Mouse (Mus musculus) hindbrain, embryonic 14.5 days (tissue): ENCODE measurements at regions not wholly inside any gene's neighbourhood (a gene's known extent, or its start where the extent isn't known, plus 50 kb on each side); places are given as distances from the start of the nearest gene placed in this dataset.

Experiments used
- ATAC-seq: fragments of 200-750 bp; cut with Nextera tagmentation; 2 replicates; pipeline ENCODE4 v1.8.0; 2017; ENCODE audit warnings: moderate number of reproducible peaks, mild to moderate bottlenecking, moderate TSS enrichment, moderate library complexity; ENCODE audit not compliant: low FRiP score
- DNase-seq: peaks from one replicate; pipeline ENCODE4 v3.0.0-alpha.2; 2015; ENCODE audit warnings: low spot score
- H3K27ac ChIP-seq: fragments of 300-500 bp; sonication (generic); 2 replicates; pipeline ENCODE4 v1.5.1; 2014; ENCODE audit warnings: mild to moderate bottlenecking, moderate library complexity
- H3K27me3 ChIP-seq: fragments of 300-500 bp; sonication (generic); 2 replicates; pipeline ENCODE4 v1.6.1; 2014; ENCODE audit warnings: mild to moderate bottlenecking, low read length, mixed read lengths; ENCODE audit not compliant: control insufficient read depth, insufficient read depth
- H3K36me3 ChIP-seq: fragments of 300-500 bp; sonication (generic); replicated peaks from 2 replicates; pipeline ENCODE4 v1.6.1; 2014; ENCODE audit not compliant: control insufficient read depth, insufficient read depth
- H3K4me1 ChIP-seq: fragments of 300-500 bp; sonication (generic); replicated peaks from 2 replicates; pipeline ENCODE4 v1.6.1; 2014; ENCODE audit warnings: antibody characterized with exemption, low read length, mixed read lengths; ENCODE audit not compliant: control insufficient read depth, insufficient read depth
- H3K4me2 ChIP-seq: fragments of 300-500 bp; sonication (generic); replicated peaks from 2 replicates; pipeline ENCODE4 v1.6.1; 2014; ENCODE audit warnings: mild to moderate bottlenecking, moderate library complexity
- H3K4me3 ChIP-seq: fragments of 300-500 bp; sonication (generic); replicated peaks from 2 replicates; pipeline ENCODE4 v1.5.1; 2014; ENCODE audit warnings: mild to moderate bottlenecking, low read length
- H3K9ac ChIP-seq: fragments of 300-500 bp; sonication (generic); 2 replicates; pipeline ENCODE4 v1.6.1; 2014
- H3K9me3 ChIP-seq: fragments of 300-500 bp; sonication (generic); 2 replicates; pipeline ENCODE4 v1.6.1; 2016; ENCODE audit warnings: low read length; ENCODE audit not compliant: control insufficient read depth
- WGBS: fragments of 180-500 bp; shearing (Covaris S2); extraction: QIAGEN DNeasy Blood & Tissue Kit; methylation state at CpG from one replicate; pipeline ENCODE4 v1.1.7; 2014; 5-methylcytosine and 5-hydroxymethylcytosine counted together

DNA sequence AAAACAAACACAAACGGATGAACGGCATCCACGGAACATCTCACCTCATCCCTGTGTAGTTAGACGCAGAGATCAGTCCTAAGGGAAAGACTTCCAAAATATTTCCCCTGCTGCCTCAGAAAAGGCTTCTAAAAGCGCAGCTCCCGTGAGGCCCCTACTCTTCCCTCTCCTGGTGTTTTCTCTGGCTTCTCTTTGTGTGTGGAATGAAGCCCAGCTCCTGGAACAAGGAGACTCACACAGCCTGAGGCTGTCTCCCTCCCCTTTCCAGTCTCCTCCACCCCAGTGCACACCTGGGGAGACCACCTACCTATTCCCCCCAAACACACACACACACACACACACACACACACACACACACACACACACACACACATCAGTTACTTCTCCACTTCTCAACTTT is 189.7 kb upstream of the Runx1 start:
- WGBS: 68% methylated on average over 6 of the region's 6 CpGs
- Histone ChIP-seq H3K9me3 (no peaks in the 10 kb centered on the region), H3K27ac (no peak overlapping the region), H3K27me3 (no peaks in the 10 kb centered on the region), H3K4me3 (no peak overlapping the region), H3K4me1 (no peaks in the 10 kb centered on the region), H3K36me3 (no peaks in the 10 kb centered on the region), H3K9ac (no peak overlapping the region), H3K4me2 (no peak overlapping the region)
- ATAC-seq (no peak), DNase-seq (no peak)

DNA sequence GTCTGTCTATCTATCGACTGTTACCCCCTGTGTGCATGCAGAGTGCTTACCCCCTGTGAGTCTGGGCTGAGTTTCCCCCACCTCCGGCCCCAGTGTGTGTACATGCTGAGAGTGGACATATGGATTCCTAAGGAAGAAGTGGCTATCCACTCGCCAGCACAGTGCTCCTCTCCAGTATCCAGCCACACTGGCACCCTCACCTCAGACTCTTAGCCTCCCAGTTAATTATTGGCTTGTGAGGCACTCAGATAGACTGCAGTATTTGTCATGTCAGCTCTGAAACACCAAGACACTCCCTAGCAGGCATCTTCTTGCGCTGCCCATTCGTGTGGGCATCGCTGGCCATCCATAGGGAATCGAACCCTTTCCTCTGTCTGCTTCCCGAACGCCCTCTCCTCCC is 189.0 kb upstream of the Runx1 start:
- H3K4me2 ChIP-seq: no peak overlapping the region
- no peak overlapping the region for H3K27ac ChIP-seq
- no peak for ATAC-seq
- no peaks in the 10 kb centered on the region for H3K36me3 ChIP-seq
- no peak overlapping the region for H3K4me3 ChIP-seq
- no peaks in the 10 kb centered on the region for H3K4me1 ChIP-seq
- 87% methylated on average over 9 of the region's 9 CpGs for WGBS
- no peak overlapping the region for H3K9ac ChIP-seq
- DNase-seq: no peak
- H3K27me3 ChIP-seq: no peaks in the 10 kb centered on the region
- no peaks in the 10 kb centered on the region for H3K9me3 ChIP-seq

DNA sequence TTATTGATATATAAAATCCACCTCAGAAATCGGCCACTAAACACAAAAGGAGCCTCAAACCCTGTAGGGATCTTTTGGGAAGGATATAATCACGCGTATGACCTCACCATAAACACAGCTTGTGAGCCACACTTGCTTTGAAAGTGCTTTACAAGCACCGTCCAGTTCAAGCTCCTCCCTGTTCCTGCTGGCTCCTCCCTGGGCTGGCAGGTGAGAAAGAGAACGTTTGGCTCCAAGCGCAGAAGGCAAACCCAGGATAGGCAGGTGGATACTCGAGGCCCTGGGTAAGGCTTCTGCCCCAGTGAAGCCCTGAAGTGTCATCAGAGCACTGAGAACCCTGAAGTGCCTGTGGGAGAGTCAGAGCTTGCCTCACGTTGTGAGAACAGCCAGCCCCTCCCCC is 187.9 kb upstream of the Runx1 start:
- no peaks in the 10 kb centered on the region for H3K9me3 ChIP-seq
- ATAC-seq: no peak
- DNase-seq: no peak
- no peak overlapping the region for H3K9ac ChIP-seq
- no peaks in the 10 kb centered on the region for H3K4me1 ChIP-seq
- H3K27ac ChIP-seq: no peak overlapping the region
- no peaks in the 10 kb centered on the region for H3K27me3 ChIP-seq
- H3K4me2 ChIP-seq: no peak overlapping the region
- no peaks in the 10 kb centered on the region for H3K36me3 ChIP-seq
- no peak overlapping the region for H3K4me3 ChIP-seq
- whole genome bisulfite sequencing: 49% methylated on average over 8 of the region's 8 CpGs

DNA sequence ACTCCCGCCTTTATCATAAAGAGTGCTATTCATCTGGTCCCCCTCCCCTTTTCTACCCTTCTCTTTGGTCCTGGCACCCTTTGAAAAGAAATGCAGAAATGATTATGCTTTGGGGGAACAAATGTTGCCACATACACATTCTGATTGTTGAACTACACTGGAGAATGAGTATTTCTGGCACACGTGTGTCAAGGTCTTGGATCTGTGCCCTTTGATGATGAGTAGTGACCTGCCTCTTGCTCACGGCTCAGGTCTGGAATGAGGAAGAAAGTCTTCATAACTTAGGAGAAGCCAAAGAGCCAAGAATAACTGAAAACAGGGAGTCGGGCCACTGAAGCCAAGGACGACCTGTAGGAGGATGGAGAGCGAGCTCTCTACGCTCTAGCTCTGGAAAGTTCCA is 187.3 kb upstream of the Runx1 start:
- DNase-seq (no peak), ATAC-seq (no peak)
- Histone ChIP-seq H3K9me3 (no peaks in the 10 kb centered on the region), H3K36me3 (no peaks in the 10 kb centered on the region), H3K4me2 (no peak overlapping the region), H3K9ac (no peak overlapping the region), H3K4me3 (no peak overlapping the region), H3K27me3 (no peaks in the 10 kb centered on the region), H3K27ac (no peak overlapping the region), H3K4me1 (no peaks in the 10 kb centered on the region)
- 88% methylated on average over 7 of the region's 7 CpGs for WGBS

DNA sequence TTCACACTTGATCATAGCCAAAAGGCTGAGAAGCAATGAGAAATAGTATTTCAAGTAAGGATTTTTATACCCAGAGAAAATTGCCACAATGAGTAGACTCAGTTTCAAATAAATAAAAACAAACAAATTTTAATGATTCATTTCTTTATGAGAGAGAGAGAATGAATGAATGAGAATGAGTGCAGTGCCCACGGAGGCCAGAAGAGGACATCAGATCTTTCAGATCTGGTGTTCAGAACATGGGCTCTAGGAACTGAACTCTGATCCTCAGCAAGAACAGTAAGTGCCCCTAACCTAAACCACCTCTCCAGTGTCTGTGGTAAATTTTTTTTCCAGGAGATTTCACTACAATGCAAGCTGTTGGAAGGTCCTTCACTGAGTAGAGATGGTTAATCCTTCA is 185.5 kb upstream of the Runx1 start:
- no peaks in the 10 kb centered on the region for H3K36me3 ChIP-seq
- no peak overlapping the region for H3K4me2 ChIP-seq
- H3K27ac ChIP-seq: no peak overlapping the region
- peaks cover 3% of the 10 kb centered on the region for H3K4me1 ChIP-seq
- ATAC-seq (no peak), DNase-seq (no peak)
- no peaks in the 10 kb centered on the region for H3K9me3 ChIP-seq
- H3K4me3 ChIP-seq: no peak overlapping the region
- WGBS: 88% methylated on average over 1 of the region's 1 CpGs
- H3K9ac ChIP-seq: no peak overlapping the region
- H3K27me3 ChIP-seq: 0 out of 2 replicates have a peak, but pooled peaks cover 6% of the 10 kb centered on the region

DNA sequence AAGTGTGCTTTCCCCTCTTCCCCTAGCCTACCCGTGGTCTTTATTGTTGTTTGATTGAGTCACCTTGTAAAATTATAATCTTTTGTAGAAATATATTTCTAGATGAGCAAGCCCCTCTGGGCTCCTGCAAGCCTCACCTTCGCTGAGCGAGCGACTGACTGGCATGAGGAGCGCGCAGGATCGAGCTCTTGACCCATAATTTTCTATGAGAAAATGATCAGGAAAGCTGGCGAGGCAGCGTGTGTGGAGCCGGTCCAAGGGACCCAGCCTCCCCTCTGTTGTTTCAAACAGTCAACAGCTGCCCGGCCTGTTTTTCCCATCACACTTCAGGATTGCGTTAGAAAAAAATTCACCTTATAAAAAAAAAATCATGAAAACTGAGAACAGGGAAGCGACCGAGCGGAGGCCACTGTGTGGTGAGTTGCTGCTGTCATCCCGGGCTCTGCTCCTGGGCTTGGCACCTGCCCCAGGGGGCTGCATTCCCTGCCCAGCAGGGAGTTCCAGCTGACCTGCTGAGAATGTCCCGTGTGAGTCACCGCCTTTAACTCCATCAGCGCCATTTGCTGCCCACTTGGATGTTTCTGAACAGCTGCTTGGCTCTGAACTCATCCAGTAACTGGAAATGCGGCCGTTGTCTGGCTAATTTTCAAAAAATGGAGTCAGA is 180.5 kb upstream of the Runx1 start:
- Histone ChIP-seq H3K4me1 (peaks cover 7% of the 10 kb centered on the region), H3K4me2 (peak overlapping the region; percentile 43), H3K9ac (peak overlapping the region; percentile 28; the same call in 1 of the 2 replicates), H3K27ac (no peak overlapping the region), H3K27me3 (peaks cover 10% of the 10 kb centered on the region; the same call in 1 of the 2 replicates), H3K9me3 (no peaks in the 10 kb centered on the region), H3K36me3 (no peaks in the 10 kb centered on the region), H3K4me3 (no peak overlapping the region)
- no peak for DNase-seq
- ATAC-seq: no peak
- 4% methylated on average over 21 of the region's 21 CpGs for WGBS

DNA sequence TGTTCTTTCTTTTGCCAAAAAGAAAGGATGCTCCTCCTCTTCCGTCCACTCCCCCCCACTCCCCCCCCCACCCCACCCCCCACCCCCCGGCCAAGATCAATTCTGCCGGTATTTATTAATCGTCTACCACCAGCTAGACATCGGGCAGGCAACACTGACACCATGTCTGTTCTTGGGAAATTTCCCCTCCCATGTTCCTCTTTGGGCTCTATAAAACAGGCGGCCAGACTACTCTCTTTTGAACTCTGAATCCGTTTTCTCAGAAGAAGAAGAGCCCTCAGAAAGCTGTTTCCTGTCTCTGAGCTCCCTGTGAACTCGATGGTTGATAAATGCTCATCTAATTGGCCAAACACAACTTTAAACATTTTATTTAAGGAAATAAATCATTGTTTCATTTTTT is 179.5 kb upstream of the Runx1 start:
- Histone ChIP-seq H3K4me2 (no peak overlapping the region), H3K4me3 (no peak overlapping the region), H3K27ac (no peak overlapping the region), H3K4me1 (peaks cover 7% of the 10 kb centered on the region), H3K9ac (no peak overlapping the region), H3K27me3 (peaks cover 10% of the 10 kb centered on the region; the same call in 1 of the 2 replicates), H3K9me3 (no peaks in the 10 kb centered on the region), H3K36me3 (no peaks in the 10 kb centered on the region)
- WGBS: 26% methylated on average over 8 of the region's 8 CpGs
- ATAC-seq: no peak
- DNase-seq: no peak

DNA sequence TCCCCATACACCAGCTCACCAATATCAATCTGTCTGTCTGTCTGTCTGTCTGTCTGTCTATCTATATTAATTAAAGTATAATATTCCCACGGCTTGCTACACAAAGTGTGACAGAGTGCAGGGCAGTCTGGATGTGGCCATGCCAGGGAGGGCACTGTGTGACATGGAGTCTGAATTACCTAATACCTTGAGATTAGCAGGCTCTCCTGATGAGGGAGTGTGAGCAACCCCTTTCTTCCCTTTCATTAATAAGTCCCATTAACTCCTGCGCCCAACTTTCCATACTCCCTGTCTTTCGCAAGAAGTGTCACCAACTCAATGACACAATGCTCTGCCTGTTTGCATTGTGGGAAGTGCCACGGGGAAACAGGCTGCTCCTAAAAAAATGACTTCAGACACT is 177.9 kb upstream of the Runx1 start:
- Histone ChIP-seq H3K27me3 (peaks cover 10% of the 10 kb centered on the region; the same call in 1 of the 2 replicates), H3K9me3 (no peaks in the 10 kb centered on the region), H3K4me1 (peaks cover 7% of the 10 kb centered on the region), H3K27ac (no peak overlapping the region), H3K4me3 (no peak overlapping the region), H3K9ac (no peak overlapping the region), H3K4me2 (no peak overlapping the region), H3K36me3 (no peaks in the 10 kb centered on the region)
- DNase-seq (no peak), ATAC-seq (no peak)
- WGBS: 83% methylated on average over 4 of the region's 4 CpGs

DNA sequence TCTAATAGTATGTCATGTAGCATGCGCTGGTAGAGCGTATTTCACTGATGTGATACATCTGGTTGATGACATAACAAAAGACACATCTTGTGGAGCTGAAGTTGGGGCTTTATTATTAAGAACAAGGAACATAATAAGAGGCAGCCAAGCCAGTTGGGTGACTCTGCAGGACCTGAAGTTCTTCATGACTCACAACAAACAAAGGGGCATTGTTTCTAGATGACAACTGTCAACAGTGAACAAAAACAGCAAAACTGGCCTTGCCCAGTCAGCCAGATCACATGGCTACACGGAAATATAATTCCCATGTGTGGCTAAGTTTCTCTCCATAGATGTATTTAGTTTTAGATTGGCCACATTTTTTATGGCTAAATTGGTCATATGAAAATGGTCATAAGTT is 172.7 kb upstream of the Runx1 start:
- no peak overlapping the region for H3K9ac ChIP-seq
- no peak overlapping the region for H3K27ac ChIP-seq
- no peaks in the 10 kb centered on the region for H3K36me3 ChIP-seq
- no peak overlapping the region for H3K4me2 ChIP-seq
- no peaks in the 10 kb centered on the region for H3K4me1 ChIP-seq
- WGBS: 85% methylated on average over 3 of the region's 3 CpGs
- no peaks in the 10 kb centered on the region for H3K27me3 ChIP-seq
- DNase-seq (no peak), ATAC-seq (no peak)
- no peak overlapping the region for H3K4me3 ChIP-seq
- H3K9me3 ChIP-seq: no peaks in the 10 kb centered on the region

DNA sequence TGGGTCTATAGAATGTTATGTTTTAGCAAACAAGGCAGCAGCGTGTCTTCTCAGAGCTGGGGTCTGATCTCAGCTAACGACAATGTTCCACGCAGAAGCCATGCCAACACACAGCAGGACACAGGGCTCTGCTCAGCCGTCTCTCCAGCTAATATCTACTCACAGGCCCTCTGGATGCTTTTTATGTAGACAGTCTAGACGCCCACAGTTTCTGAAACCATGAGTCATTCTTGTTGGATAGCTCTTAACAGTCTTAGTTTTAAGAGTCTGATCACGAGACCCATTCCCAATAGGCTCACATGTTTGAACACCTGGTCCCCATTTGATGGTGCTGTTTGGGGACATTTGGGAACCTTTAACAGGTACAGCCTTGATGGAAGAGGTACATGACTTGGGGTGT is 171.7 kb upstream of the Runx1 start:
- Histone ChIP-seq H3K36me3 (no peaks in the 10 kb centered on the region), H3K4me1 (no peaks in the 10 kb centered on the region), H3K27ac (no peak overlapping the region), H3K4me2 (no peak overlapping the region), H3K9me3 (no peaks in the 10 kb centered on the region), H3K4me3 (no peak overlapping the region), H3K27me3 (no peaks in the 10 kb centered on the region), H3K9ac (no peak overlapping the region)
- ATAC-seq: no peak
- WGBS: 76% methylated on average over 6 of the region's 6 CpGs
- DNase-seq: no peak
